Mouse (Mus musculus) lung, postnatal 0 days (tissue): ENCODE results near the gene Dapp1. TPM values are rescaled to one million over a fixed set of nuclear protein-coding genes. Genes with fewer than 3 reads are reported as not detected.

Experiments used
- ATAC-seq: fragments of 200-750 bp; cut with Nextera tagmentation; 2 replicates; pipeline ENCODE4 v1.8.0; 2017; ENCODE audit warnings: moderate library complexity
- DNase-seq: peaks from one replicate; pipeline ENCODE4 v3.0.0-alpha.2; 2016; ENCODE audit warnings: low spot score
- H3K27ac ChIP-seq: fragments of 300-500 bp; sonication (generic); 2 replicates; pipeline ENCODE4 v1.5.1; 2014; ENCODE audit warnings: antibody characterized with exemption, mild to moderate bottlenecking, low read length, mixed read lengths
- H3K27me3 ChIP-seq: fragments of 300-500 bp; sonication (generic); replicated peaks from 2 replicates; pipeline ENCODE4 v1.6.1; 2014; ENCODE audit warnings: low read length, mixed read lengths; ENCODE audit not compliant: insufficient read depth
- H3K36me3 ChIP-seq: fragments of 300-500 bp; sonication (generic); 2 replicates; pipeline ENCODE4 v1.6.1; 2014; ENCODE audit warnings: low read length, mixed read lengths; ENCODE audit not compliant: insufficient read depth
- H3K4me1 ChIP-seq: fragments of 300-500 bp; sonication (generic); 2 replicates; pipeline ENCODE4 v1.6.1; 2014; ENCODE audit warnings: antibody characterized with exemption, low read depth, low read length, mixed read lengths; ENCODE audit not compliant: insufficient read depth
- H3K4me2 ChIP-seq: fragments of 300-500 bp; sonication (generic); replicated peaks from 2 replicates; pipeline ENCODE4 v1.6.1; 2014; ENCODE audit warnings: low read depth, mild to moderate bottlenecking, low read length, moderate library complexity, mixed read lengths
- H3K4me3 ChIP-seq: fragments of 300-500 bp; sonication (generic); 2 replicates; pipeline ENCODE4 v1.5.1; 2014; ENCODE audit warnings: low read depth, low read length
- H3K9ac ChIP-seq: fragments of 300-500 bp; sonication (generic); replicated peaks from 2 replicates; pipeline ENCODE4 v1.6.1; 2014; ENCODE audit warnings: low read depth, mild to moderate bottlenecking
- H3K9me3 ChIP-seq: fragments of 300-500 bp; sonication (generic); 2 replicates; pipeline ENCODE4 v1.6.1; 2016; ENCODE audit warnings: low read length, mixed read lengths
- CTCF ChIP-seq: IDR thresholded peaks from 2 replicates; pipeline ENCODE4 v1.5.1; 2016; ENCODE audit warnings: antibody characterized with exemption, mild to moderate bottlenecking
- EP300 ChIP-seq: IDR thresholded peaks from 2 replicates; pipeline ENCODE4 v1.6.1; 2016; ENCODE audit warnings: antibody characterized with exemption, mild to moderate bottlenecking, control low read depth
- WGBS: fragments of 180-500 bp; shearing (Covaris S2); extraction: QIAGEN DNeasy Blood & Tissue Kit; methylation state at CpG from one replicate; pipeline ENCODE4 v1.1.7; 2014; 5-methylcytosine and 5-hydroxymethylcytosine counted together
- polyA plus RNA-seq: library from polyadenylated mRNA; unstranded; fragments of >200 nt; fragmentation: Nextera tagmentation; extraction: Ambion mirVana; gene quantifications from 2 replicates; pipeline ENCODE4 v1.2.1, GENCODE M21; 2015

The Dapp1 gene
- polyA plus RNA-seq, 1 experiment from 2014 or later, result 8.9 TPM

DNA sequence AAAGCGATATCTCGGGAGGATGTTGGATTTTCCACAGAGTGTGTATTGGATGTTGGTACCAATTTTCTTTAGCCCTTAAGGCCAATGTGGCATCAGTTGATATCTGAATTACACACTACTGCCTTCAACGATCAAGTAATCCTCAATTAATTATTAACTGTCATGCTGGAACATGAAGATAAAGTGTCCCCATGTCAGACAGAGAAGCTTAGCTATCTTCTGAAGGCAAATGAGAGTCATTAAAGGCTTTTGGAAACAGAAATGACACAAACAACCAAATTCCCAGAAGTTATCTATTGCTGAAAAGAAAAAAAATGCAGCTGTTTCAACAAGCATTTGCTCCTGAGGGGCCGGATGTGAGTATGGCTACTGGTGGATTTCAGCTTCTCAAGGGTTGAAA, 40.7 kb upstream of the Dapp1 start:
- Histone ChIP-seq H3K9ac (no peak overlapping the region), H3K4me3 (no peak overlapping the region), H3K36me3 (no peaks in the 10 kb centered on the region), H3K4me2 (no peak overlapping the region), H3K27me3 (no peaks in the 10 kb centered on the region), H3K27ac (no peak overlapping the region), H3K4me1 (no peaks in the 10 kb centered on the region), H3K9me3 (no peaks in the 10 kb centered on the region)
- whole genome bisulfite sequencing, result 82% methylated on average over 4 of the region's 4 CpGs
- ATAC-seq (no peak), DNase-seq (no peak)
- TF ChIP-seq EP300, result no peak
- no peak for TF ChIP-seq CTCF

DNA sequence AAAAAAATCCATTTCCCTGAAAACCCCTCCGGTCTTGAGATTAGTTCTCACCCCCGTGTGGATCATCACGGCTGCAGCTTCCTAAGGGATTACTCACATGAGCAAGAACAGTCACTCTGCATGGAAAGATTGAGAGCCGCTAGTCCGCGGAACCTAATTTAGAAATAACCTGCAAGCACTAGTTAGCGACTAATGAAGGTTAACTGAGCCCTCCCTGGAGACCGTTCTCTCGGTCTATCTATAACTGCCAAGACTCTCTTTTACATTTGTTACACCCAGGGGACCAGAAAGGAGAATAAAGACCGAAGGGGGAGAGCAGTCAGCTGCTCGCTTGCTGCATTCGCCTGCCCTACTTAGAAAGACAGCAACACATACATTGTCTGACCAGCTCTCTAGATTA, 35.5 kb upstream of the Dapp1 start:
- H3K27me3 ChIP-seq, result no peaks in the 10 kb centered on the region
- no peak for ATAC-seq
- WGBS, result 90% methylated on average over 12 of the region's 12 CpGs
- no peaks in the 10 kb centered on the region for H3K9me3 ChIP-seq
- no peak for TF ChIP-seq EP300
- H3K4me2 ChIP-seq, result no peak overlapping the region
- no peaks in the 10 kb centered on the region for H3K4me1 ChIP-seq
- no peak overlapping the region for H3K4me3 ChIP-seq
- no peaks in the 10 kb centered on the region for H3K36me3 ChIP-seq
- H3K9ac ChIP-seq, result no peak overlapping the region
- no peak overlapping the region for H3K27ac ChIP-seq
- DNase-seq, result no peak

DNA sequence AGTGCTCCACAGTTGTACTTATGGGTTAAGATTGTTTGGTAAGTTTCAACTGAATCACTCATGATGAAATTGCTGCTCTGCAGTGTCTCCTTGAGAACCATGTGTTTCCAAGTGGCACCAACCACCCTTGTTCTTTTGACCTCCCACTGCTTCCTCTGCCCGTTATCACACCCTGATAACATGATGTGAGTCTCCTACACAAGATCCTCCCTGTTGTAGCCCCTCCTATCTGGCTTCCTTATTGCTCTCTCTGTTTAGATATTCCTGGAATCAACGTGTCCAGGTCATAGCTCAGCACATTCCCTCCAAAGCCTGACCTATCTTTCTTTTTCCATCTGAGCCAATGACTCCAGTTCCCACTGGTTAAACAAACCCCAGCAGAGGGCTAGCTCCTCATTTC, 33.4 kb upstream of the Dapp1 start:
- Histone ChIP-seq H3K27me3 (no peaks in the 10 kb centered on the region), H3K4me3 (no peak overlapping the region), H3K4me1 (no peaks in the 10 kb centered on the region), H3K27ac (no peak overlapping the region), H3K9me3 (no peaks in the 10 kb centered on the region), H3K36me3 (no peaks in the 10 kb centered on the region), H3K9ac (no peak overlapping the region), H3K4me2 (no peak overlapping the region)
- ATAC-seq, result no peak
- no peak for DNase-seq
- WGBS, result 45% methylated on average over 2 of the region's 2 CpGs
- TF ChIP-seq EP300, result no peak
- TF ChIP-seq CTCF, result no peak

GRCm38 (mm10) chr3:138012351-138012750, 31.0 kb upstream of the Dapp1 start:
- H3K4me2 ChIP-seq, result no peak overlapping the region
- 0 out of 2 replicates have a peak overlapping the region, but pooled peaks have one; percentile 43 for H3K27ac ChIP-seq
- no peaks in the 10 kb centered on the region for H3K4me1 ChIP-seq
- WGBS, result 19% methylated on average over 4 of the region's 4 CpGs
- no peaks in the 10 kb centered on the region for H3K9me3 ChIP-seq
- DNase-seq (peak; percentile 63), ATAC-seq (0 out of 2 replicates have a peak, but pooled peaks have one; percentile 47)
- no peak overlapping the region for H3K4me3 ChIP-seq
- H3K36me3 ChIP-seq, result no peaks in the 10 kb centered on the region
- no peak overlapping the region for H3K9ac ChIP-seq
- TF ChIP-seq CTCF, result no peak
- no peak for TF ChIP-seq EP300
- H3K27me3 ChIP-seq, result no peaks in the 10 kb centered on the region

DNA sequence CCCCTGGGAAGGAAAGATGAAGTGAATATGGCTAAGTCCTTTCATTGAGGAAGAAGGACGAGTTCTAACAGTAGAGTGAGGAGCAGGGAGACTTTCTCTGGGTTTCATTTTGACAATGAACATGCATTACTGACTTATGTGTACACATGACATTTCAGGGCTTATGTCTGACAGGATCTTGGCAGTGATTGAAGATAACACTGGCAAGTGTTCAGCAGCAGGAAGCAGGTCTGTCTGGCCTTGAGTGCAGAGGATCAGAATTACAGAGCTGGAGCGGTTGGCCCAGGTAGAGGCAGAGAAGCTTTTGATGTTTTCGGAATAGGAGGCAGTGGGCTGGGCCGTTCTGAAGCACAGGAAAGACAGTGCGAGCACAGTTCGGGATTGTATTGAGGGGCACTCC, 26.8 kb upstream of the Dapp1 start:
- WGBS, result 40% methylated on average over 6 of the region's 6 CpGs
- no peaks in the 10 kb centered on the region for H3K4me1 ChIP-seq
- no peak overlapping the region for H3K4me2 ChIP-seq
- H3K27ac ChIP-seq, result no peak overlapping the region
- DNase-seq (no peak), ATAC-seq (no peak)
- TF ChIP-seq CTCF (no peak), EP300 (no peak)
- no peak overlapping the region for H3K4me3 ChIP-seq
- no peak overlapping the region for H3K9ac ChIP-seq
- H3K36me3 ChIP-seq, result no peaks in the 10 kb centered on the region
- no peaks in the 10 kb centered on the region for H3K9me3 ChIP-seq
- no peaks in the 10 kb centered on the region for H3K27me3 ChIP-seq

- Histone ChIP-seq H3K27me3 (no peaks in the 10 kb centered on the region), H3K27ac (no peak overlapping the region), H3K36me3 (no peaks in the 10 kb centered on the region), H3K9ac (no peak overlapping the region), H3K4me2 (no peak overlapping the region), H3K4me3 (no peak overlapping the region), H3K9me3 (no peaks in the 10 kb centered on the region), H3K4me1 (no peaks in the 10 kb centered on the region)
- DNase-seq, result no peak
- TF ChIP-seq CTCF (no peak), EP300 (no peak)
- ATAC-seq, result no peak
- 39% methylated on average over 3 of the region's 3 CpGs for whole genome bisulfite sequencing
Measured at GRCm38 (mm10) chr3:138006896-138007295, 25.6 kb upstream of the Dapp1 start.

DNA sequence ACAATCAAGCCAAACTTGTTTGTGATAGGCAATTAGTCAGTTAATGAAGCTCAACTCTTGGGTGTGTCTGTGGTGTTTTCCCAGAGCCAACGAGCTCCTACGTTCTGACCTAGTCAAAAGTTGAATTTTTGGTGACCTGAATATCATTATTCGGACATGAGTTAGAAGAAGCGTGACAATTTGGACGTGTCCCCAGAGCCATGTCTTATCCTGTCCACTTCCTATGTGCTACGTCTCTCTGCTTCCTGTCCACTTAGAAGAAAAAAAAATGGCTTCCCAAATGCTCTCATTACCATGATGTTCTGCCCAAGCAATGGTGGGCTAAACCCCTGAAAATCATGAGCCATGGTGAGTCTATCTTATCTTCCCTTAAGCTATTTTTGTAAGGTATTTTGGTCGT, 21.9 kb upstream of the Dapp1 start:
- Histone ChIP-seq H3K4me2 (no peak overlapping the region), H3K4me3 (no peak overlapping the region), H3K9ac (no peak overlapping the region), H3K27me3 (no peaks in the 10 kb centered on the region), H3K9me3 (no peaks in the 10 kb centered on the region), H3K27ac (no peak overlapping the region), H3K36me3 (no peaks in the 10 kb centered on the region), H3K4me1 (no peaks in the 10 kb centered on the region)
- DNase-seq (no peak), ATAC-seq (no peak)
- 78% methylated on average over 7 of the region's 7 CpGs for WGBS
- TF ChIP-seq EP300 (no peak), CTCF (no peak)
